Mouse (Mus musculus) E14TG2a.4 (cell line): ENCODE results near the gene Prdx6.

Experiments
- CTCF ChIP-seq: conservative IDR thresholded peaks from 2 replicates; pipeline ENCODE4 v1.5.1; 2014; ENCODE audit warnings: low read length
- NANOG ChIP-seq: IDR thresholded peaks from 2 replicates; pipeline ENCODE4 v1.6.1; 2014; ENCODE audit warnings: borderline replicate concordance, low read length, mixed read lengths
- POU5F1 ChIP-seq: IDR thresholded peaks from 2 replicates; pipeline ENCODE4 v1.6.1; 2014; ENCODE audit warnings: low read length, borderline replicate concordance

DNA sequence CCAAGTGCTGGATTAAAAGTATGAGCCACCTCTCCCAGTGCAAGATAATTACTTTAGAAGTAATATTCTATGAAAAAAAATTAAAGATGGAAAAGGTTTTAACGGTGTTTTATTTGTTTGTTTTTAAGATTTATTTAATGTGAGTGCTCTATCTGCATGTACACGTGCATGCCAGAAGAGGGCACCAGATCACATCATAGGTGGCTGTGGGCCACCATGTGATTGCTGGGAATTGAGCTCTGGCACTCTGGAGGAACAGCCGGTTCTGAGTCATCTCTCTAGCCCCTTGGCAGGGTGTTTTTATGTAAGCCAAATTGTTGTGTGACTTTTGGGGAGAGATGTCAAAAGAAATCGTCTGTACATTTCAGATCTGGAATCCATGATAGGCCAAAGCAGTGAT lies 36.6 kb downstream of the Prdx6 start:
- TF ChIP-seq NANOG (no peak), CTCF (peak; percentile 78), POU5F1 (no peak)
